Mouse (Mus musculus): ENCODE data around the gene Kcnh4.

The Kcnh4 gene

GRCm38 (mm10) chr11:100710977-100711376 lies 48.8 kb downstream of the Kcnh4 start:
- DNase-seq (ENCODE audit: low read depth): no peak

DNA sequence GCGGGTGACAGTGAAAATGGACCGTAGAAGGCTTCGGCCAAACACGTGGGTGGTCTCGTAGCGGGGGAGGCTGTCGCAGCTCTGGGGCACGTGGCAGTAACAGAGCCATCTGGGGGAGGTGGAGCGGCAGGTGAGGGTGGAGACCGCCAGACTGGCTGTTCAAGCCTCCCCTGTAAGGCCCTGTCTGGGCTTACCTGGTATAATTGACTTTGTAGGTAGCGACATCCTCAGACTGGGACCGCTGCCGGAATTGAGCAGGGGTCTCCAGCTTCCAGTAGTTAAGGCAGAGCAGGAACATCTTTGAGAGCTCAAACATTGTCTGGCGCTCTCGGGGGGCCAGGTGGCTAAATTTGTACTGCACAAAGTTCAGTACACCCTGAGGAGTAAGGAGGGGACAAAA lies 49.2 kb downstream of the Kcnh4 start:
- no peak for DNase-seq (ENCODE audit: low read depth)

GRCm38 (mm10) chr11:100709201-100709810 lies 50.4 kb downstream of the Kcnh4 start:
- no peak for DNase-seq (ENCODE audit: low read depth)

DNA sequence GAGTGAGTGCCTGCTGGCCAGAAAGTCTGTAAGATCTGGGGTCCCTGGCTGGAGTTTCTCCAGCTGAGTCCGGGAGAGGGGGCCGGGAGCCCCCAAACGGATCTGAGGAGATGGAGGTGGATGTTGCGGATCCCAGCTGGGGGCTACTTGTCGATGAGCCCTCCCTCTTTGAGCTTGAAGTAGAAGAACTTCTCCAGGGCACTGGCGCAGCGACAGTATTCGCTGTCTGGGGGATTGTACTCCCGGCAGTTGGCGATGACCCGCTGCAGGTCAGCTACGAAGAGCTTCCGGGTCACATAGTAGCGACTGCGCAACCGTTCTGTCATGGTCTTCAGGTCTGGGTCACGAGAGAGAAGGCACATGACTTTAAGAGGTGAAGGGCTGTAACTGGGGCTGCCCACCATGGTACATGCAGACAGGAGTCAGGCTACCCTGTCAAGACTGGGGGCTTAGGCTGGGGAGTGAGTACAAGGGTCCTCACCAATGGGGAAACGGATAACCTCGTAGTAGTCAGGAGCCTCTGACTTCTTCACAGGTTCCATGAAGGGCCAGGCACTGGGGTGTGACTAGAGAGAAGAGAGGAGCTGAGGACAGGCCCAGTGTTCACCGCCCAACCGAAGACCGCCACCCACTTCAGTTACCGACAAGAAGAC lies 54.5 kb downstream of the Kcnh4 start:
- DNase-seq (ENCODE audit: low read depth): no peak

GRCm38 (mm10) chr11:100703851-100704531 lies 55.8 kb downstream of the Kcnh4 start, which contains the start of gene Dhx58:
TSS of gene Dhx58 (minus strand) at chr11:100704271.
- no peak for DNase-seq (ENCODE audit: low read depth)

GRCm38 (mm10) chr11:100703366-100703765 lies 56.4 kb downstream of the Kcnh4 start:
- no peak for DNase-seq (ENCODE audit: low read depth)

- no peak for DNase-seq (ENCODE audit: low read depth)
Observed at GRCm38 (mm10) chr11:100702906-100703305, 56.8 kb downstream of the Kcnh4 start.

- peak; percentile 68 for DNase-seq (ENCODE audit: low read depth)
Observed at GRCm38 (mm10) chr11:100702081-100702851, 57.5 kb downstream of the Kcnh4 start.

DNA sequence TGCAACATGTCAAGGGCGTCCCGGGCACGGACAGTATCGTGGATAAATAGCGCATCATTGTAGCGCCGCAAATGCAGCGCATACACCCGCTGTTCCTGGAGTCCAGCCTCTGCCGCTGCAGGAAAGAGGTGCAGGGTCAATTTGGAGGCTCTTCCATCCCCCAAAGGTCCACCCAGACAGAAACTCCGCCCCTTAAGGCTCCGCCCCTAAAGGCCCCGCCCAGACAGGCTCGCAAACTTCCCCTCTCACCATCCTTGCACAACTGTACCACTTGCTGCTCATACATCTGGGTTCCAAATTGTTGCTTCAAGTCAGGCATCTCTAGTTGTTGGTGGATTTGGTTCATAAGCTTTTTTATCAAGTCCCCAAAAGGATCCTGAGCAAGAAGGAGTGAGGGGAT lies 58.4 kb downstream of the Kcnh4 start:
- DNase-seq (ENCODE audit: low read depth): no peak

DNA sequence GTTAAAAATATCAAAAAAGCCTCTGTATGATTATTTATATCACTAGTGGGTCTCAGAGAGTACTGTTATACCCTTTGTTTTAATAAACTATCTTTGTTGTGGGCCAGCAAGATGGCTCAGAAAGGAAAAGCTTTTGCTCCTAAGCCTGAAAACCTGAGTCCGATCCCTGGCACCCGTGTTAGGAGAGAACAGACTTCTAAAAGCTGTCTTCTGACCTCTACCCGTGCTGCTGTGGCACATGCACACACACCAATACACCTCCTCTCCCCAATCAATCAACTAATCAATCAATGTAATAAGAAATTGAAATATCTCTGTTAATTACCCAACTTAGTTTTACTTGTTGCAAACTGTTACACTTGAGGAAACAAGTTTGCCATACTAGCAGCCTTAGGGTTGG lies 59.0 kb downstream of the Kcnh4 start:
- DNase-seq (ENCODE audit: low read depth): no peak

GRCm38 (mm10) chr11:100697921-100698320 lies 61.8 kb downstream of the Kcnh4 start:
- DNase-seq (ENCODE audit: low read depth): no peak

DNA sequence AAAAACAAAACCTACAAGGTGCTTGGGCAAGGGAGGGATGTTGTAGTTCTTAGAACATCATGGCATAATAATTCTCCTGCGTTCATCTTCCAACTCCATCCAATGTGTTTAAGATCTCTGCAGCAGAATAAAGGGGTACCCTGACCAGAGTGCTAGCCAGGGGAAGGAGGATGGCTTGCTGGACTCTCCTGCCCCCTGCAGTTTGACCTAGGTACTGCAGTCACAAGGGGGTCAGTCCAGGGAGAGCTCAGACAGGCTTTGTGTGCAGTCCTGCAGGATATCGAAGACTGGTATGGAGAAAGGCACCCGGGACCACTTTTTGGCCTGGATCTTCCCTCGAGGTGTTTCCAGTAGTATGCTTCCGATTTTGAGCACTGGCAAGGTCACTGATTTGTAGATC lies 64.8 kb downstream of the Kcnh4 start:
- no peak for DNase-seq (ENCODE audit: low read depth)

- no peak for DNase-seq (ENCODE audit: low read depth)
Observed at GRCm38 (mm10) chr11:100693154-100693553, 66.6 kb downstream of the Kcnh4 start.

GRCm38 (mm10) chr11:100692164-100692616 lies 67.6 kb downstream of the Kcnh4 start, which contains the start of gene Zfp385c:
TSS of gene Zfp385c (minus strand) at chr11:100692455.
- DNase-seq (ENCODE audit: low read depth): no peak

GRCm38 (mm10) chr11:100690389-100690788 lies 69.4 kb downstream of the Kcnh4 start:
- no peak for DNase-seq (ENCODE audit: low read depth)
